Mouse (Mus musculus) limb, embryonic 11.5 days (tissue): Measurements from ENCODE around the gene Patj. TPM values are rescaled to one million over a fixed set of nuclear protein-coding genes. Genes with fewer than 3 reads are reported as not detected.

Experiments used
- ATAC-seq: fragments of 200-750 bp; cut with Nextera tagmentation; 2 replicates; pipeline ENCODE4 v1.8.0; 2017; ENCODE audit warnings: low read depth; ENCODE audit not compliant: insufficient number of reproducible peaks, low FRiP score, low TSS enrichment
- DNase-seq: peaks from one replicate; pipeline ENCODE4 v3.0.0-alpha.2; 2015; ENCODE audit warnings: low spot score
- H3K27ac ChIP-seq: fragments of 300-500 bp; sonication (generic); replicated peaks from 2 replicates; pipeline ENCODE4 v1.5.1; 2014; ENCODE audit warnings: low read depth, mild to moderate bottlenecking, low read length
- H3K27me3 ChIP-seq: fragments of 300-500 bp; sonication (generic); 2 replicates; pipeline ENCODE4 v1.6.1; 2014; ENCODE audit warnings: mild to moderate bottlenecking, low read length, mixed read lengths; ENCODE audit not compliant: control insufficient read depth, insufficient read depth
- H3K36me3 ChIP-seq: fragments of 300-500 bp; sonication (generic); 2 replicates; pipeline ENCODE4 v1.6.1; 2014; ENCODE audit warnings: mild to moderate bottlenecking, low read length, moderate library complexity, mixed read lengths; ENCODE audit not compliant: control insufficient read depth, insufficient read depth
- H3K4me1 ChIP-seq: fragments of 300-500 bp; sonication (generic); 2 replicates; pipeline ENCODE4 v1.6.1; 2014; ENCODE audit warnings: low read length, mixed read lengths; ENCODE audit not compliant: control insufficient read depth, insufficient read depth
- H3K4me2 ChIP-seq: fragments of 300-500 bp; sonication (generic); 2 replicates; pipeline ENCODE4 v1.6.1; 2014; ENCODE audit warnings: low read depth, mild to moderate bottlenecking, moderate library complexity; ENCODE audit not compliant: severe bottlenecking
- H3K4me3 ChIP-seq: fragments of 300-500 bp; sonication (generic); 2 replicates; pipeline ENCODE4 v1.5.1; 2014; ENCODE audit warnings: low read depth, low read length
- H3K9ac ChIP-seq: fragments of 300-500 bp; sonication (generic); 2 replicates; pipeline ENCODE4 v1.6.1; 2014; ENCODE audit warnings: mild to moderate bottlenecking, low read length
- H3K9me3 ChIP-seq: fragments of 300-500 bp; sonication (generic); 2 replicates; pipeline ENCODE4 v1.6.1; 2016; ENCODE audit warnings: low read length; ENCODE audit not compliant: control insufficient read depth
- WGBS: fragments of 180-500 bp; shearing (Covaris S2); extraction: QIAGEN DNeasy Blood & Tissue Kit; methylation state at CpG from one replicate; pipeline ENCODE4 v1.1.7; 2014; 5-methylcytosine and 5-hydroxymethylcytosine counted together
- polyA plus RNA-seq: library from polyadenylated mRNA; unstranded; fragments of >200 nt; fragmentation: Nextera tagmentation; extraction: Ambion mirVana; gene quantifications from 2 replicates; pipeline ENCODE4 v1.2.1, GENCODE M21; 2014

Gene Patj
- polyA plus RNA-seq, 1 experiment from 2014 or later, result 19.4 TPM

DNA sequence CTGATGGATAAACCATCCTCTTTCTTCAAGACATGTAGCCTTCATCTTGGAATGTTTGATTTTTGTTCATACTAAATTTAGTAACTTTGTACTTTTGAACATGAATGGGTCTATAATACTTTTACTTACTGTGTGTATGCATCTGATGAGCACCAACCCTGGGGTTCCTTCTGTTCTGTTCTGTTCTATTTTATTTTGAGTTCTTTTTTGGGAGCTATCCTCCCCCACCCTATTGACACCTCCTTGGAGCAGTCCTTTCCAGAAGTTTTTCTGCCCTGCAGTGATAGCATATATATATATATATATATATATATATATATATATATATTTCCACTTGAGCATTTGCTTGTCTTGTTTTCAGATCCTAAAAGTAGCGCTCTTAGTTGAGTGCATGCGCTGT lies 57.1 kb downstream of the Patj start:
- H3K4me1 ChIP-seq, result no peaks in the 10 kb centered on the region; the same call in 1 of the 2 replicates
- ATAC-seq (no peak), DNase-seq (no peak)
- no peaks in the 10 kb centered on the region for H3K27me3 ChIP-seq
- H3K4me3 ChIP-seq, result no peak overlapping the region
- WGBS, result 98% methylated on average over 2 of the region's 2 CpGs
- no peak overlapping the region for H3K4me2 ChIP-seq
- no peak overlapping the region for H3K9ac ChIP-seq
- no peak overlapping the region for H3K27ac ChIP-seq
- H3K36me3 ChIP-seq, result no peaks in the 10 kb centered on the region
- no peaks in the 10 kb centered on the region for H3K9me3 ChIP-seq

DNA sequence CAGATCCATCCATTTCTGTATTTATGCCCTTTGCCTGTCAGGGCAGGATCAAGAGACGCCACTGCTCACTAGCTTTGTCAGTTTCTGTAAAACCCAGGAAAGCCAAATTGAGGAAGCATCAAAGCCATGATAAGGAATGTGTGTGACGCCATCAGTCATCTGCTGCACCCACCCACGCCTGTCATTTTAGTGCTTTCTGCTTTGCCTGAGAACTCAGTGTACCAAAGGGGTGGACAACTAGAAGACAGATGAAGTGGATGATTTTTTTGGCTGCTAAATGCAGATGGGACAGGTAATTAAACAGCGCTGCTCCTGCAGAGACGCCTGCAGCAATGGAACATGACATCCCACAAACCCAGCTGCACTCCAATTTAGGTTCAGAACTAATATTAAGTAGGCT lies 57.6 kb downstream of the Patj start:
- ATAC-seq, result no peak
- WGBS, result 72% methylated on average over 5 of the region's 5 CpGs

DNA sequence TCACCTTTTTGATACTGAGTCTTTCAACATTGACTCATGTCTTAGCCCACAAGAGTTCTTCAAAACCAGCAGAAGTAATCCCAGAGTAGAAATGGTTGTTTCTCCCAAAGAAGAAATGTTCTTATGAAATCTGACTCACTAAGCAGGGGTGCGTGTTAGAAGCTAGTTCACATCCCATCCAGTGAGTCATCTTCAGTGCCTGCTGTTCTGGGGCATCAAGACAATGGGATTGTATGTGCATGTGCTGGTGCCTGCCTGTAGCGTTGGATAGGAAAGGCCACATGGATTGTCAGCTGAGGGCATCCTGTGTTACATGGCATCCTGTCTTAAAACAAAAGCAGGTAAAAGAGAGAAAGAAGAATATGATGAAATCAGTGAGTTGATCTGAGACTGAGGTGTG lies 59.8 kb downstream of the Patj start:
- Histone ChIP-seq H3K27ac (no peak overlapping the region), H3K27me3 (no peaks in the 10 kb centered on the region), H3K4me3 (no peak overlapping the region), H3K9ac (no peak overlapping the region), H3K36me3 (no peaks in the 10 kb centered on the region), H3K4me2 (no peak overlapping the region), H3K9me3 (no peaks in the 10 kb centered on the region), H3K4me1 (no peaks in the 10 kb centered on the region; the same call in 1 of the 2 replicates)
- DNase-seq (no peak), ATAC-seq (no peak)
- 92% methylated on average over 2 of the region's 2 CpGs for WGBS

More for the DNA sequence above, 57.6 kb downstream of the Patj start:
- Histone ChIP-seq H3K9ac (no peak overlapping the region), H3K27me3 (no peaks in the 10 kb centered on the region), H3K9me3 (no peaks in the 10 kb centered on the region), H3K27ac (no peak overlapping the region), H3K4me2 (no peak overlapping the region), H3K4me3 (no peak overlapping the region), H3K4me1 (no peaks in the 10 kb centered on the region; the same call in 1 of the 2 replicates), H3K36me3 (no peaks in the 10 kb centered on the region)
- DNase-seq, result no peak

DNA sequence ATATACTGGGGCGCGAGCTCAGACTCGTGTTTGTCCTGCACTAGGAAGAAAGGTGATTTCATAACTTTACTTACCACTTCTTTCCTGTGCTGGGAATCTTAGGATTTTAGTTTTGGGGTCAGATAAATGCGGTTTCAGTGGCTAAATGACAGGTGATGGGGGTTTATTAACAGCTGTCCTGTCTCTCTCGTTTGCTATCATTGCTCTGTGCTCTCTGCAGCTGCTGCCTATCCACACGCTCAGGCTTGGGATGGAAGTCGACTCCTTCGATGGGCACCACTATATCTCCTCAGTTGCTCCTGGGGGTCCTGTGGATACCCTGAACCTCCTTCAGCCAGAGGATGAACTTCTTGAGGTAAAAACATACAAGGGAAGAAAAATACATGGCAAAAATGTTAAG lies 60.3 kb downstream of the Patj start:
- WGBS, result 90% methylated on average over 8 of the region's 8 CpGs
- ATAC-seq, result no peak
- no peak overlapping the region for H3K4me2 ChIP-seq
- no peak overlapping the region for H3K4me3 ChIP-seq
- no peak overlapping the region for H3K9ac ChIP-seq
- no peaks in the 10 kb centered on the region for H3K36me3 ChIP-seq
- no peaks in the 10 kb centered on the region; the same call in 1 of the 2 replicates for H3K4me1 ChIP-seq
- H3K27me3 ChIP-seq, result no peaks in the 10 kb centered on the region
- H3K27ac ChIP-seq, result no peak overlapping the region
- no peak for DNase-seq
- H3K9me3 ChIP-seq, result no peaks in the 10 kb centered on the region

DNA sequence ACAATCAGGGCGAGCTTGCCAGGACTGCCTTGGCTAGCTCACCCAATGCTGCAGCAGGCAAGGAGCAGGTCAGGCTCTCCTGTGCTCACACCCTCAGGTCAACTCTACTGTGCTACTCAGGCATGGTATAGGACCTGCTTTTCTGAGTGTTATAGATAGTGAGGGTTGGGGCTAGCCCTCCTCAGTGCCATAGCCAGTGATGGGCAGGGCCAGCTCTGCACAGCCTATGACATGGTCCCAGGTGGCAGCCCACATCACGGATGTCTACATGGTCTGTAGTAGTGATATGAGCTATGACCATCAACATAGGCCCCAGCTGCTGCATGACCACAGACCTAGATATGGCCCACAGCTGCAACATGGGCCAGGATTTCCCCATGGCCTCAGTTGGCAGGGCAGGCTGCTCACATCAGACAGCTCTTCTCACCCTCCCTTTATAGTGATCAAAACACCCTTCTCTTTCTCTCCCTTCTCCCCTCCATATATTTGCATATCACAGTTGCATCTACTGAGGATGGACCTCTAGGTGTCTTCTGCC lies 66.3 kb downstream of the Patj start:
- no peak overlapping the region for H3K4me2 ChIP-seq
- no peak overlapping the region for H3K9ac ChIP-seq
- no peak overlapping the region for H3K27ac ChIP-seq
- no peak overlapping the region for H3K4me3 ChIP-seq
- 92% methylated on average over 2 of the region's 2 CpGs for WGBS
- H3K36me3 ChIP-seq, result no peaks in the 10 kb centered on the region
- DNase-seq (no peak), ATAC-seq (no peak)
- no peaks in the 10 kb centered on the region for H3K4me1 ChIP-seq
- no peaks in the 10 kb centered on the region for H3K27me3 ChIP-seq
- no peaks in the 10 kb centered on the region for H3K9me3 ChIP-seq

DNA sequence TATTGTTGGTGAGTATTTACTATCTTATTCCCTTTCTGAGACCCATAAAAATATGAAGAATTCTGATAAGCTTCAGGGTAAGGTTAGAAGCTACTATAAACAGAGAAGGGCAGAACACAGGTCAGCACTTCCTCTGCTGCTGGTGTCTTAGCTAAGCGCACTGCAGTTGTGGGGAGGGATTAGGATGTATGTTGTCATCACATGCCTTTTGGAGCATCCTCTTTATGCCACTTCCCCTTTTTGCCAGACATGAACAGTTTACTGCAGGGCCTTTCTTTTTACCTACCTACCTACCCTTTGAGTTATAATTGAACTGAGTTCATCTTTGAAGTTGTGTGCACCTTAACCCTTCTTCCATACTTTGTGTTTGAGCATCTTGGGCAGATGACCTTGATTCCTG lies 69.9 kb downstream of the Patj start:
- Histone ChIP-seq H3K9me3 (no peaks in the 10 kb centered on the region), H3K4me1 (no peaks in the 10 kb centered on the region), H3K4me3 (no peak overlapping the region), H3K9ac (no peak overlapping the region), H3K4me2 (no peak overlapping the region), H3K27ac (no peak overlapping the region), H3K36me3 (no peaks in the 10 kb centered on the region; the same call in 1 of the 2 replicates), H3K27me3 (no peaks in the 10 kb centered on the region)
- 97% methylated on average over 1 of the region's 1 CpGs for WGBS
- DNase-seq, result no peak
- ATAC-seq, result no peak

DNA sequence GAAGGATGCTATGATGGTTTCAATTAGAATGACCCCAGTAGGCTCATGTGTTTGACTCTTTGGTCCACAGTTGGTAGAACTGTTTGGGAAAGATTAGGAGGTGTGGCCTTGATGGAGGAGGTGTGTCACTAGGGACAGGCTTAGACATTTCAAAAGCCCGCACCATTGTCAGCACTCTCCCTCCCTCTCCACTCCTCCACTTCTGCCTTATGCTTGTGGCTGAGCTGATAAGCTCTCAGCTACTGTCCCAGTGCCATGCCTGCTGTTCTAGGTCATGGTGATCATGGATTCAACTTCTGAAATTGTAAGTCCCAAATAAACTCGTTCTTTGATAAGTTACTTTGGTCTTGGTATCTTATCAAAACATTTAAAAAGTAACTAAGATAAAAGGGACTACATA lies 70.3 kb downstream of the Patj start:
- no peaks in the 10 kb centered on the region for H3K27me3 ChIP-seq
- no peaks in the 10 kb centered on the region; the same call in 1 of the 2 replicates for H3K36me3 ChIP-seq
- no peak overlapping the region for H3K4me2 ChIP-seq
- no peaks in the 10 kb centered on the region for H3K9me3 ChIP-seq
- DNase-seq (no peak), ATAC-seq (no peak)
- H3K27ac ChIP-seq, result no peak overlapping the region
- H3K4me3 ChIP-seq, result no peak overlapping the region
- H3K9ac ChIP-seq, result no peak overlapping the region
- H3K4me1 ChIP-seq, result no peaks in the 10 kb centered on the region
- WGBS, result 86% methylated on average over 2 of the region's 2 CpGs

DNA sequence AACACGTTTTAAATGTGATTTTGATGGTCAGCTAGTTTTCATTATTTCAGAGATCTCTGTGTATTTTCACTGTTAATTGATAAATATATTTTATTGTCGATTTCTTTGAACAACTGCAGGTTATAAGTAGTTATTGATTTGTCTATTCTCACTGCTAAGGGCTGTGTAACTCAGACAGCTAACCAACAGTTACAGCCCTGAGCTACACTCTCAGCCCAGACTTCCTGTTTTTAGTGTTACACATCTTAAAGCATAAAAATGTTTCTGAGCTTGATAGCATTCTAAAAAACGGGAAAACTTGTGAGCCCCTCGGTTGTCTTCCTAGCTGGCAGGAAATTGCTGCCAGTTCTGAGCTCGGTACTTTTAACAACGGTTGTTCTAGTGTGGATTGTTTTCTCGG lies 75.8 kb downstream of the Patj start:
- WGBS, result 69% methylated on average over 7 of the region's 7 CpGs
- no peak overlapping the region for H3K9ac ChIP-seq
- H3K4me3 ChIP-seq, result no peak overlapping the region
- no peaks in the 10 kb centered on the region for H3K9me3 ChIP-seq
- H3K36me3 ChIP-seq, result no peaks in the 10 kb centered on the region; the same call in 1 of the 2 replicates
- no peaks in the 10 kb centered on the region for H3K27me3 ChIP-seq
- H3K4me2 ChIP-seq, result no peak overlapping the region
- no peak for ATAC-seq
- DNase-seq, result no peak
- no peaks in the 10 kb centered on the region for H3K4me1 ChIP-seq
- no peak overlapping the region for H3K27ac ChIP-seq

DNA sequence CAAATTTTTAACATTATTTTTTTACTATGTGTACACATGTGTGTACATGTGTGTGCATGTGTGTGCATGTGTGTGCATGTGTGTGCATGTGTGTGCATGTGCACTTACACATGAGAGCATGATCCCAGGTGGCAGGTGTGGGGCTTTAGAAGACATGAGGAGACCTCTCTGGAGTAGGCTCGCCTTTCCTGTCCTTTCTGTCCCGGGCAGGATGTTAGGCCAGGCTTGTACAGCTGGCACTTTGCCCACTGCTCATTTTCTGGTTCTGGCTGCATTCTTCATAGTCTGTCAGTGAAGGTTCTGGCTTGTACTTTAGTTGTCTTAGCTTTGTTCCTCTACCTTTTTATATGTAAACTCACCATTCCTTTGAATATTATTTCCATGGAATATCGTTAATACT lies 77.9 kb downstream of the Patj start:
- no peaks in the 10 kb centered on the region for H3K4me1 ChIP-seq

More for the DNA sequence above, 77.9 kb downstream of the Patj start:
- Histone ChIP-seq H3K4me2 (no peak overlapping the region), H3K27me3 (no peaks in the 10 kb centered on the region), H3K9ac (no peak overlapping the region), H3K36me3 (no peaks in the 10 kb centered on the region), H3K9me3 (no peaks in the 10 kb centered on the region), H3K27ac (no peak overlapping the region), H3K4me3 (no peak overlapping the region)
- 78% methylated on average over 3 of the region's 3 CpGs for WGBS
- ATAC-seq (no peak), DNase-seq (no peak)
